Mouse (Mus musculus): ENCODE data around the gene Phf3. TPM values are rescaled to one million over a fixed set of nuclear protein-coding genes. Genes with fewer than 3 reads are reported as not detected.
"Not testable (repeated sequence)": the region's sequence is repeated elsewhere in the genome, so short reads cannot be mapped to it uniquely, and the experiment has no call there.

The Phf3 gene
- polyA plus RNA-seq (2016; fragmentation: Nextera tagmentation; extraction: Ambion mirVana), result 46.2 and 48.2 TPM in 2 replicates

DNA sequence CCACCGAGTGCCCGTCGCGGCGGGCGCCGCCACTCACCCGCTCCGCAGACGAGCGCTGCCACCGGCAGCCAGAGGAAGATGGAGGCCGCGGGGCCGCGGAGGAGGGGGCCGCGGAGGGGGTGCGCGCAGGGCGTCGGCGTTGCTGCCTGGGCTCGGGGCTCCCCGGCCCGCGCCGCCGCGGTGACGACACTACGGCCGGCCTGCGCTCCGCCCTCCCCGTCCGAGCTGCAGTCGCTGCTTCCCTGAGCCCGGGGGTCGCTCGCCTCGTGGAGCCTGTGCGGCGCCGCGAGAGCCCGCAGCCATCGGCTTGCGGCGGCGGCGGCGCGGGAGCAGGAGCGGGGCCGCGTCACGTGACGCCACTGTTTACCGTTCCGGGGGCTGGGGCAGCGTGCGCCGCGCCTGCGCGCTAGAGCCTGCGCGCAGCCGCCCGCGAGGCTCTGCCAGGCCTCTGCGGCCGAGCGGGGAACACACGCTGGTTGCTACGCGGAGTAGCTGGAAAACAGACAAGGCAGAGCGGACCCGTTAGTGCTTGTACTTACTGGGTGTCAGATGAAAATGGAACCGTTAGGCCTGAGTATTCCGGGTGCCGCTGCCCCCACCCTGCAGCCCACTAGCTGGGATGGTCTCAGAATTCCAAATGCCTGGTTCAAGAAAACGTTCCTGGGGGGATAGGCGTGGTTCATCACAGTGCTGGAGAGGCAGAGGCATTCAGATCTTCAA is at the start of gene Phf3:
Gene Phf3 (minus strand): TSS at position 381 of the 720 bp plus-strand sequence.
- H3K27me3 ChIP-seq, result no peaks in the 10 kb centered on the region
- H3K27ac ChIP-seq, result peak within 1 kb of the TSS; percentile 99
- peaks cover 5% of the 10 kb centered on the region for H3K4me1 ChIP-seq
- whole genome bisulfite sequencing, result under 1% methylated on average over 76 of the region's 85 CpGs
- peak within 1 kb of the TSS; percentile 92 for H3K4me3 ChIP-seq
- no peaks in the 10 kb centered on the region for H3K36me3 ChIP-seq
- ATAC-seq (ENCODE audit: insufficient number of reproducible peaks, insufficient read depth, low FRiP score, low TSS enrichment), result peak; percentile 92
- peak within 1 kb of the TSS; percentile 97 for H3K9ac ChIP-seq
- H3K9me3 ChIP-seq, result no peaks in the 10 kb centered on the region
- peak within 1 kb of the TSS; percentile 53 for H3K4me2 ChIP-seq (replicated peaks)

DNA sequence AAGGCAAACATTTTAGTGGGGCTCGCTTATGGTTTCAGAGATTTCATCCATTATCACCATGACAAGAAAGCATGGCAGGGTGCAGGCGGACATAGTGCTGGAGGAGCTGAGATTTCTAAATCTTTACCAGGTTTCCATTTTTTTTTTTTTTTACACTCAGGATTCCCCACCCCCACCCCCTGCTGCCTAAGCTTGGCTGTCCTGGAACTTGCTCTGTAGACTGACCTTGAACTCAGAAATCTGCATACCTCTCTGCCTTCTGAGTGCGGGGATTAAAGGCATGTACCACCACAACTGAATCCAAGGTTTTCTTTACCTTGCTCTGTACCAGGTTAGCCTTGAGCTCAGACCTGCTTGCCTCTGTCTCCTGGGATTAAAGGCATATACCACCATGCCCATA is 48.5 kb upstream of the Phf3 start:
- ATAC-seq (ENCODE audit: insufficient number of reproducible peaks, insufficient read depth, low FRiP score, low TSS enrichment), result no peak
- Histone ChIP-seq H3K4me3 (no peak overlapping the region), H3K4me1 (no peaks in the 10 kb centered on the region), H3K9ac (no peak overlapping the region), H3K9me3 (peaks cover 18% of the 10 kb centered on the region), H3K27me3 (no peaks in the 10 kb centered on the region), H3K4me2 (replicated peaks) (no peak overlapping the region), H3K36me3 (no peaks in the 10 kb centered on the region), H3K27ac (no peak overlapping the region)
- WGBS, result 87% methylated on average over 3 of the region's 3 CpGs

DNA sequence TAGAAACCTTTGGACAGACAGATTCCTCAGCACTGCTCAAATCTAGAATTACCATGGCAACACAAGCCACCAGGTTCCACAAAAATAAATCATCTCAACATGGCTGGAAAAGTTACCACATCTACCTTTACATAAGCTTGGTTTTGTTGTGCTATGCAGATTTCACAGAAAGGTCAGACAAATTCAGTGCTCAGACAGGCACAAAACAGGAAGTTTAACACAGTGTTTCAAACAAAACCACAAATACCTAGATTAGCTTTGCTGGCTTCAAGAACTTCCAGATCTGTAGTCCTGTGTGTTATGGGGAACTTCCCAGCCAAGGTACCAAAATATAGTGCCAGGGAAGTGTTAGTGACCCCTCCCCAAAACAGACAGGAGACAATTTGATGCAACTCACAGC is 47.5 kb upstream of the Phf3 start:
- Histone ChIP-seq H3K4me3 (no peak overlapping the region), H3K27ac (no peak overlapping the region), H3K27me3 (no peaks in the 10 kb centered on the region), H3K36me3 (no peaks in the 10 kb centered on the region), H3K9me3 (peaks cover 18% of the 10 kb centered on the region), H3K9ac (no peak overlapping the region), H3K4me1 (no peaks in the 10 kb centered on the region), H3K4me2 (replicated peaks) (no peak overlapping the region)
- ATAC-seq (ENCODE audit: insufficient number of reproducible peaks, insufficient read depth, low FRiP score, low TSS enrichment), result no peak

DNA sequence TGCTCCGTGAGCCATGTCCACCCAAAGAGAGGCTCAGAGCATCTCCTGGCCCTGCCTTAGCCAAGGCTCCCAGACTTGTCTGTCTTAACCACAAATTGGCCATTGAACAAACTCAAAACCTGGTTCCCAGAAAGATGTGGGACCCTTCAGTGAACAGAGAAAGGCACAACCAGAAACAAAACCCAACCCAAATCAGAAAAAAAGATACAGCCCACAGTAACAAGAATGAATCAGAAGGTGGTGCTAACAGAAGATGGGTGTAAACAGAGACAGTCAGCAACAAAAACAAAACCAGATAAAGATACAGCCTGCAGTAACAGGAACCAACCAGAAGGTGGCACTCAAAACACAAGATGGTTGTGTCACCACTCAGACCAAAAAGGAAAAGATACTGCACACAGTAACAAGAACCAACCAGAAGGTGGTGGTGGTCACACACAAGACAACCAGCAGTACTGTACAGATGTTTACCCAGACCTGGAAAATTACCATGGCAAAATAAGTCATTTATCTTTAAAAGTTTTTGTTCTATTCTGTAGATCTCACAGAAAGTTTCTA is 47.0 kb upstream of the Phf3 start:
- H3K4me2 ChIP-seq (replicated peaks), result no peak overlapping the region
- ATAC-seq (ENCODE audit: insufficient number of reproducible peaks, insufficient read depth, low FRiP score, low TSS enrichment), result no peak
- no peak overlapping the region for H3K4me3 ChIP-seq
- H3K36me3 ChIP-seq, result no peaks in the 10 kb centered on the region
- 96% methylated on average over 1 of the region's 1 CpGs for WGBS
- no peaks in the 10 kb centered on the region for H3K4me1 ChIP-seq
- H3K27me3 ChIP-seq, result no peaks in the 10 kb centered on the region
- no peak overlapping the region for H3K9ac ChIP-seq
- no peak overlapping the region for H3K27ac ChIP-seq
- H3K9me3 ChIP-seq, result peaks cover 18% of the 10 kb centered on the region

DNA sequence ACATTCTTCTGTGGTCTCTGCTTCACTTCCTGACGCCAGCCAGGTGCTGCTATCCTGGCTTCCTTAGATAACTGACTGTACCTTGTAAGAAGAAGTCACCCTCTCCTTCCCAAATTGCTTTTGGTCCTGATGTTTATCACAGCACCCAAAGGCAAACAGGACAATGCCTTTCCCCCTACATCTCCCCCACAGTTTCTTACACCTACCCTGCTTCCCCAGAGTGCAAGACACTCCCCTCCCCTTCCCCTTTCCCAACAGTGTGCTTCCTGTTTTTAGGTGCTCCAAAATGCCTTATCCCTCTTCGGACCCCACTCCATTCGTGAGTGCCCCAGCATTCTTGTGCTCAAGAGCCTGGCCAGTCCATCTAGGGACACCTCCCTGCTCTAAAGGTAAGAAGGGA is 36.5 kb upstream of the Phf3 start:
- H3K9ac ChIP-seq, result no peak overlapping the region
- H3K27ac ChIP-seq, result no peak overlapping the region
- H3K4me2 ChIP-seq (replicated peaks), result no peak overlapping the region
- H3K9me3 ChIP-seq, result no peaks in the 10 kb centered on the region
- no peaks in the 10 kb centered on the region for H3K36me3 ChIP-seq
- no peaks in the 10 kb centered on the region for H3K4me1 ChIP-seq
- H3K27me3 ChIP-seq, result no peaks in the 10 kb centered on the region
- ATAC-seq (ENCODE audit: insufficient number of reproducible peaks, insufficient read depth, low FRiP score, low TSS enrichment), result no peak
- WGBS, result 63% methylated on average over 3 of the region's 3 CpGs
- no peak overlapping the region for H3K4me3 ChIP-seq

DNA sequence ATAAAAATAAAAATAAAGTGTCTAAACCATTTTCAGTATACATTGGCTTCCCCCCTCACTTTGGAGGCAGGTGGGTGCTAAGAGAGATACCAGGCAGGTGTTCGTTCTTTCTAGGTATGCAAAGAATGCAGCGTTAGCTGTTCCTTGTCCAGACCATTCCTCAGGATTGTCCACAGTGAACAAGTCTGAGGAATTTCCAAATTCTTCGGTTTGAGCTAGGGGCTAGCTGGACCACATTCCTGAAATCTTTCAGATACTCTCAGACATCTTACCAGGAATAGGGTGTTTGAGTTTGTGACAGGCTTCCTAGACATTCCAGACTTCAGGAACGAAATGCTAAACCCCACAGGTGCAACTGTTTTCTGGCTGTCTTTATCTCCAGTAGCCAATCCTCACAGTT is 35.1 kb upstream of the Phf3 start:
- 68% methylated on average over 4 of the region's 4 CpGs for WGBS
- no peaks in the 10 kb centered on the region for H3K36me3 ChIP-seq
- H3K9ac ChIP-seq, result no peak overlapping the region
- H3K27me3 ChIP-seq, result no peaks in the 10 kb centered on the region
- no peak overlapping the region for H3K4me3 ChIP-seq
- H3K9me3 ChIP-seq, result no peaks in the 10 kb centered on the region
- no peaks in the 10 kb centered on the region for H3K4me1 ChIP-seq
- no peak overlapping the region for H3K4me2 ChIP-seq (replicated peaks)
- H3K27ac ChIP-seq, result no peak overlapping the region
- no peak for ATAC-seq (ENCODE audit: insufficient number of reproducible peaks, insufficient read depth, low FRiP score, low TSS enrichment)

DNA sequence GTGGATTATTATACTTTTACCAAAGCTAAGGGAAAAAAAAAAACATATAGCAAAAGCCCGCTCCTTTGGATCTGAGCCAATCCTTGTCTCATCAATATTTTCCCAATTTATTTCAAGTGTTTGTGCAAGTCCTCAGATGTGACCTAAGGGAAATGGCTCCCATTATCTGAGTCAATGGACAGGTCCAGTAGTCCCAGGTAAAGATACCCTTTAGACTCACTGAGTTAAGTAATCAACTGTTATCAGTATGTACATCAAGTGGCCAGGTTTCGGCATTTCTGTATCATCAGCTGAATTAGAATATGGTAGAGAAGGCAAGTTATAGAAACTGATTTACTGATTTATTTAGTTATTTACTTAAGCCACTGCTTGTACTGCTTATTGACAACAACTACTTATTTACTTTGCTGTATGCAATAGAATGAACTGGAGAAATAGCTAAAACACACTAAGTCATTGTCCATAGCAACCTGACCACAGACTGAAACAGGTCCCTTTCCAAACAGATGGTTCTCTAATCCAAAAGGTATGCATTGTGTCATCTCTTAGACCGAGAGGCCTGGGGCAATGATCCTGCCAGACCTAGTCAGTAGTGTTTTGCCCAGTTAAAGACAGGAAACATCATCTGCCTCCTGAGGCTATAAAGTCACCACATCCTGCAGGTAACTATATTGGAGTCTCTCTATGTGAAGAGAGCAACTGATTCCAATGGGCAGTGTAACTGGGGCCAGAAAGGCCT is 29.9 kb upstream of the Phf3 start:
- Histone ChIP-seq H3K4me1 (no peaks in the 10 kb centered on the region), H3K9ac (no peak overlapping the region), H3K27me3 (no peaks in the 10 kb centered on the region), H3K9me3 (no peaks in the 10 kb centered on the region), H3K4me2 (replicated peaks) (no peak overlapping the region), H3K27ac (no peak overlapping the region), H3K36me3 (no peaks in the 10 kb centered on the region), H3K4me3 (no peak overlapping the region)
- no peak for ATAC-seq (ENCODE audit: insufficient number of reproducible peaks, insufficient read depth, low FRiP score, low TSS enrichment)
- WGBS, result 89% methylated on average over 3 of the region's 3 CpGs

DNA sequence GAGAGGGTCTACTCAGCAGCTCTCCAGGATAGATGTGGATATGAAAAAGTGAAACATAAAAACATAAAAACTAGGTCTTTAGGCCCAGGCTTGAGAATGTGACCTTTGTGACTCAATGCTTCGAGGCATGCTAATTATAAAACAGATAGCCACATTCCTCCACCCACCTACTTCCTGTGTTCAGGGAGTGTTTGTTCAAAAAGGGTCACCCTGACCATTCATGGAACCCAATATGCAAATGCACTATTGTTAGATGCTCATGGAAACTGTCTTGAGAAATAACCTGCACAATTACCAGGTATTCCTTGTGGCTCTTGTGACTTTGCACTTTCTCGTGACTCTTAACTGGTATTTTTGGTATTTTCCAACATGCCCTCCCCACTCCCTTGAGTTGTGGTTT is 25.0 kb upstream of the Phf3 start:
- Histone ChIP-seq H3K36me3 (no peaks in the 10 kb centered on the region), H3K4me2 (replicated peaks) (no peak overlapping the region), H3K9ac (no peak overlapping the region), H3K27ac (no peak overlapping the region), H3K9me3 (no peaks in the 10 kb centered on the region), H3K4me3 (no peak overlapping the region), H3K27me3 (no peaks in the 10 kb centered on the region), H3K4me1 (no peaks in the 10 kb centered on the region)
- ATAC-seq (ENCODE audit: insufficient number of reproducible peaks, insufficient read depth, low FRiP score, low TSS enrichment), result no peak
- 70% methylated on average over 2 of the region's 2 CpGs for WGBS

DNA sequence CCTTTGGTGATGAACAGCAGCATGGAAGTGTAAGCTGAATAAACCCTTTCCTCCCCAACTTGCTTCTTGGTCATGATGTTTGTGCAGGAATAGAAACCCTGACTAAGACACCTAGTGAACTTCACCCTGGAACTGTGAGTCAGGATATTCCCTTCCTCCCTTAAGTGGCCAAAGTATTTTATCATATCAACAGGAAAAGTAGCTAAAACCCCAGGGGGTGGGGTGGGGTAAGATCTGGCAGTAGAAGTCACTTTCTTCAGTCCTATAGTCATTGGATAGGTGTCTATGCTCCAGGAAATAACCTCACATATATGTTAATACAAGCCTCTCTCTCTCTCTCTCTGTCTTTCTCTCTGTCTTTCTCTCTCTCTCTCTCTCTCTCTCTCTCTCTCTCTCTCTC is 21.6 kb upstream of the Phf3 start:
- H3K9ac ChIP-seq; H3K4me2 ChIP-seq (replicated peaks); ATAC-seq (ENCODE audit: insufficient number of reproducible peaks, insufficient read depth, low FRiP score, low TSS enrichment); H3K9me3 ChIP-seq; H3K4me1 ChIP-seq; H3K36me3 ChIP-seq; H3K4me3 ChIP-seq; H3K27ac ChIP-seq; H3K27me3 ChIP-seq: not testable (repeated sequence)

DNA sequence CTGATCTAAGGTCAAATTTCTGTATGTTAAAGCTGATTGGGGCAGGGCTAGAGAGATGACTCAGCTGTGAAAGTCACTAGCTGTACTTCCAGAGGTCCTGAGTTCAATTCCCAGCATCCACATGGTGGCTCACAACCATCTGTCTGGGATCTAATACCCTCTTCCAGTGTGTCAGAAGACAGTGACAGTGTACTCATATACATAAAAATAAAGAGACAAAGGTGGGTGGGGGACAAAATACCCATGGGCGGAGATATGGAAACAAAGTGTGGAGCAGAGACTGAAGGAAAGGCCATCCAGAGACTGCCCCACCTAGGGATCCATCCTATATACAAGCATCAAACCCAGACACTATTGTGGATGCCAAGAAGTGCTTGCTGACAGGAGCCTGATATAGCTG is 10.1 kb upstream of the Phf3 start:
- not testable (repeated sequence) for H3K9ac ChIP-seq; H3K27ac ChIP-seq; H3K36me3 ChIP-seq; H3K4me3 ChIP-seq; H3K27me3 ChIP-seq; ATAC-seq (ENCODE audit: insufficient number of reproducible peaks, insufficient read depth, low FRiP score, low TSS enrichment); H3K9me3 ChIP-seq; H3K4me1 ChIP-seq; H3K4me2 ChIP-seq (replicated peaks)
- WGBS, result 95% methylated on average over 1 of the region's 1 CpGs

DNA sequence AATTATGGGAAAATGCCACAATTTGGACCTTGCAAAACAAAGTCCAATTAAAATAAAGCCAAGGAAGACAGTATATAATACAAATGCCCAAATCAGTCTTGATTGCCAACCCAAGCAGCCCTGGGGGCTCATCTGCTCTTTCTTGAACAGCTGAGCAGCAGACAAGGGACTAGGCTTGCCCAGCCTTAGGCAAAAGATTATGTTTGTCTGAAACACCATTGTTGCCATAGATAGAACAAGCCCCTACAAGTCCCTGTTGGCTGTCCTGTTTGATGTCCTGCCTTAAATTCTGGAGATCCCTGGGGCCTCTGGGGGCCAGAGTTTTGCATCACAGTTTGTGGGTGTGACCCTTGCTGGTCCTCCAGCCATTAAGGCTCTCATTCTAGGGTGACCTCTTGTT is 2.0 kb upstream of the Phf3 start:
- H3K4me1 ChIP-seq, result peaks cover 5% of the 10 kb centered on the region
- H3K36me3 ChIP-seq, result no peaks in the 10 kb centered on the region
- H3K4me3 ChIP-seq, result no peak overlapping the region
- ATAC-seq (ENCODE audit: insufficient number of reproducible peaks, insufficient read depth, low FRiP score, low TSS enrichment), result no peak
- H3K27me3 ChIP-seq, result no peaks in the 10 kb centered on the region
- no peaks in the 10 kb centered on the region for H3K9me3 ChIP-seq
- no peak overlapping the region for H3K9ac ChIP-seq
- no peak overlapping the region for H3K27ac ChIP-seq
- no peak overlapping the region for H3K4me2 ChIP-seq (replicated peaks)

All from embryonic facial prominence, embryonic 12.5 days (tissue).